Mouse (Mus musculus) CD4-positive, CD25-positive, alpha-beta regulatory T cell, adult 4 months (primary cell): ENCODE data around the gene Phldb3. TPM values are rescaled to one million over a fixed set of nuclear protein-coding genes. Genes with fewer than 3 reads are reported as not detected.

ENCODE experiments used
- ATAC-seq: one replicate; pipeline ENCODE4 v1.8.0; 2017
- polyA plus RNA-seq, 2 experiments: library from polyadenylated mRNA; unstranded; fragments of 100-300 nt; shearing (Covaris generic); gene quantifications; one replicate each; pipeline ENCODE4 v1.2.1; 2017

Gene Phldb3
- under 1 TPM in 1 of 2 experiments, not detected in 1; 0.90 TPM for polyA plus RNA-seq

DNA sequence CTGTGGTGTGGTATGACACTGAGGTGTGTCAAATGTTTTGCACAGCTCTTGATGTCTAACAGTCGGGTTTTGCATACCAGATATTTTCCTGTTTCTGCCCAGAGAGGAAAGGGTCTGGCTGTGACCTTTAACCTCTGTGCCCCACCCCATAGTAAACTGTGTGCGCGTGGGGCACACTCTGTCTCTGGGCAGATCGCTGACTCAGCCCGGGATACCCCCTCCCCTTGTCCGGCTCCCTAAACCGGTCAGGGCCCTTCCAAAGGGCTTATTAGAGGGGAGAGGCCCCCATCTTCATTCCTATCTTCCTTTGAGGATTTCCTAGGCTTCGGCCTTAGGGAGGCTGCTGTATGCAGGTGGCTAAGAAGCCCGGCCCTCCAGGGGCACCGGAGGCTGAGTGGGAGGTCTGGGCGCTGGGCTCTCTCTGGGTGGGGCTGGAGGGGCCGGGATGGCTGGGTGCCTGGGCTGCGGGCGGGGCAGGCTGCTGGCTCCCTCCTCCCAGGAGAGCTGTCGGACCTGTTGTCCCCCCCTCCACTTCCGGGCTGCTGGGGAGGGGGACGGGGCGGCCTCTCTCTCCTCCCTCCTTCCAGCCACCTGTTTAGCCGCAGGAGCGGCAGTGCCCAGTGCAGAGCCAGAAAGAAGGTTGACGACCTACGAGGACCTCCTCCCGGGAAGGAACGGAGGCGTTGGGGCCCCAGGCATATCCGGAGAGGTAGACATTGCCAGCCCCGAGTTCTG lies at the start of gene Phldb3:
Phldb3 (plus strand) TSS at position 620 of the 735 bp plus-strand sequence.
- peak; percentile 37 for ATAC-seq

- no peak for ATAC-seq
These were observed 49.1 kb upstream of the Phldb3 start for GRCm38 (mm10) chr7:24561450-24561849.

DNA sequence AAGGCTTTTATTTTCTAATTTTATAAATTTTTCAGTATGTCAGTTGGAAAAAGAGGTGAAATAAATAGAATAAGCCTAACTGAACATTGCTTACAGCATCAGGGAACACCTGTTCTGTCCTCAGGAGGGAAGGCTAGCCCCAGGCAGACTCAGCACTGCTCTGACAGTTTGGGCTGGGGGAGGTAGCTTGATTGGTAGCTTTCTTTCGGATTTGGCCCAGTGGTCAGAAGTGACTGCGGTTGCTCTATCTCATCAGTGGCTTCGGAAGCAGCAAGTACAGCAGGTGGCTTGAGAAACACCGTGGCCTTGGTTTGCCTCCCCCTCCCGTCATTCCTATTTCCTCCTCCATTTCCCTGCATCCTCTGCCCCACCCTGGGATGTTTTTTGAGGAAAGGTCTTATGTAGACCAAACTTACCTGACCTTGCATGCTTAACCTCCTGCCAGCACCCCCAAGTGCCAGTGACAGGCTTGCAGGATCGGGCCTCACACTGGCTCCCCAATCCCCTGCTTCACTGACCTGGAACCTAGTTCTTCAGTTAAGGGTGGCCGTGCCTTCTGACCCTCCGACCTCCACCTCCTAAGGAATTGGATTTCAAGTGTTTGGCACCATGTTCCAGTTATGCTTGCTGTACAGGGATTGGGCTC lies 47.2 kb upstream of the Phldb3 start:
- ATAC-seq, result no peak

GRCm38 (mm10) chr7:24563837-24564206 lies 46.7 kb upstream of the Phldb3 start:
- ATAC-seq, result no peak

DNA sequence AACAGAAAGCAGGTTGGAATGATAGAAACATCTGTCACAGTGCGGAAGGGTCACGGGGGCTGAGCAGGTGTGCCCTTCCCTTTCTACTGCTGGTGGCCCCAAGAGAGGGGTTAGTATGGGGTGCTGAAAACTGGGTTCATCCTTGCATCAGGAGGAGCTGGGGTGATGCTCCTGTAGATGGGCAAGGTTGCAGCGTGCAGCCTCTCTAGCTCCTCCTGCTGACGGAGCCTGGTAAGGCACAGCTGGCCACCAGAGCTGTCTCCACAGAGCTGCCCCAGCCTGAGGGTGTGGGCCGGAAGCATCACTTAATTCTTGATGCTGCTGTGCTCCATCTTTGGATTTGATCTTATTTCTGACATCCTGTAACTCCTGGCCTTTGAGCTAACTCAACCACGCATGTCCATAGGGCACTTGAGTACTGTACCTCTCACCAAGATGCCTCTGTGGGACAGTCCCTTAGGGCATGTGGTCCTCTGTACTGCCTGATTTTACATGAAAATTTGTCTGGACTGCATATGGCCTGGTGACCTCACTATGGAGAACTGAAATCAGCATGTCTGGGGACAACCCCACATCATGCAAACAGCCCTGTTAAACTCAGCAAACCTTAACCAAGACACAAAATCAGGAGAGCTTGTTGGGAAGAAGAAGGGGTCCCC lies 45.8 kb upstream of the Phldb3 start:
- ATAC-seq, result peak; percentile 86

- ATAC-seq, result no peak
These were observed 44.9 kb upstream of the Phldb3 start for GRCm38 (mm10) chr7:24565627-24566026.

GRCm38 (mm10) chr7:24566206-24566605 lies 44.4 kb upstream of the Phldb3 start:
- no peak for ATAC-seq

DNA sequence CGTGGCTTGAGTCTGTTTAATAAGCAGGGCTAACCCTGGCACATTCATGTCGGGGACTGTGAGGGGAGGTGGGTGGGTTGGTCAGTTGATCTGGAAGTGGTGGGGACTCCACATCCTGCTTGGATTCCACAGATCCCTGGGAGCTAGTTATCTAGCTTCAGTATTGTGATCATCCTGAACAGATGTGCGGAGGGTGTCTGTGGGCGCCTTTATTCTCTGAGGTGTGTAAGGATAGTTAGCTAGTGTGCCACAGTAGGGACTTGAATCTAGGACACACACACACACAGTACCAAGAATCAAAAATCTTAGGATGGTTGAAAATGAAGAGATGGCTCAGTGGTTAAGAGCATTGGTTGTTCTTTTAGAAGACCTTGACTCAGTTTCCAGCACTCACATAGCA lies 42.1 kb upstream of the Phldb3 start:
- ATAC-seq, result no peak

GRCm38 (mm10) chr7:24571071-24571470 lies 39.5 kb upstream of the Phldb3 start:
- no peak for ATAC-seq

GRCm38 (mm10) chr7:24572455-24572854 lies 38.1 kb upstream of the Phldb3 start:
- ATAC-seq, result no peak

- ATAC-seq, result no peak
These were observed 36.3 kb upstream of the Phldb3 start for GRCm38 (mm10) chr7:24574224-24574796.

- no peak for ATAC-seq
These were observed 32.8 kb upstream of the Phldb3 start for GRCm38 (mm10) chr7:24577811-24578210.

DNA sequence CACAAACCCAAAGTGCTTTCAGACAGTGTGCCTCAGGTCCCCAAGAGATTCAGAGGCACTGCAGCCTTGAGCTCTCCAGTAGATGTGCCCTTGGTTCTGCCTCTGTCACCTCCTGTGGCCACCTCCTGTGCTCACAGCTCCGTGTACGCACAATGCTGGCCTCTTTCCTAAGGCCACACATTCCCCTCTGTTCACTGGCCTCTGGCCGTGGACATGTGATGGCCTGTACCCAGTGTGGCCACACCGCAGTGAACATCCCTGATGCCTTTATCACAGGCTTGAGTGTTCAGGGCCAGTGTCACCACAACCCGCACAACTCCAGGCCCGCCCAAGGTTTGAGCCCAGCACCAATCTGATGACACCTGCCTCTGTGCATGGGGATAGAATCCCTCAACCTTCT lies 25.7 kb upstream of the Phldb3 start:
- ATAC-seq, result no peak

DNA sequence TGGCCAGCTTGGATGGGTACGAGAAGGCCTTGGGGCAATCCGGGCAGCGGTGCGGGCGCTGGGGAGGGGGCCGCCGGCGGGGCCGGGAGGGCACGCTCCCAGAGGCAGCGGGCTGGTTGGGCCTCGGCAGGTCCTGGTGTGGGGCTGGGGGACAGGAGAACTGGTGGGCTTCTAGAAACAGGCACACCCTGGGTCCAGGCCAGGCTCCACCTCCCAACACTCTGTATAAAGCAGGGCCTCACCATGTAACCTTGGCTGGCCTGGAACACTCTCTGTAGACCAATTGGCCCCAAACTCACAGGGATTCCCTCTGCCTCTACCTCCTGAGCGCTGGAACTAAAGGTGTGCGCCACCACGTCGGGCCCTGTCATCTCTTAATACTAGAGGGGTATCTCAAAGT lies 24.6 kb upstream of the Phldb3 start:
- ATAC-seq, result no peak

GRCm38 (mm10) chr7:24586828-24587227 lies 23.7 kb upstream of the Phldb3 start:
- no peak for ATAC-seq

- no peak for ATAC-seq
These were observed 23.0 kb upstream of the Phldb3 start, which contains the start of the genes Ethe1 and Zfp575 for GRCm38 (mm10) chr7:24587330-24588105. Gene Ethe1 (plus strand): TSS chr7:24587543. Gene Zfp575 (minus strand): TSS chr7:24587641.

GRCm38 (mm10) chr7:24588336-24588735 lies 22.2 kb upstream of the Phldb3 start:
- no peak for ATAC-seq

DNA sequence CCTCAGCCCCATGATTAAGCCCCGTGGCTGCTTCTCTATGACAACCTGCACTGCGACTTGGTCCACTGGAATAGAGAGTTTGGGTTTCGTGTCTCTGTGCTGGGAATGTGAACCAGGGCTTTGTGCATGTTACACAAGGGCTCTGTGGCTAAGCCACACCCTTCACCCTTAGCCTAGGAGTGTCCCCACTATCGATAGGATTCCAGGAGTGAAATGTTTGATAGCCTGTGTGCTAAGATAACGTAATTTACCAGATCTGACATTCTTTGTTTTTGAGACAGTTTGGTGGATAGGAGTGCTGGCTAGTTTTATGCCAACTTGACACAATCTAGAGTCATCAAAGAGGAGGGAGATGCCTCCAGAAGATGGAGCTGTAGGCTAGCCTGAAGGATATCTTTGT lies 18.8 kb upstream of the Phldb3 start:
- no peak for ATAC-seq

DNA sequence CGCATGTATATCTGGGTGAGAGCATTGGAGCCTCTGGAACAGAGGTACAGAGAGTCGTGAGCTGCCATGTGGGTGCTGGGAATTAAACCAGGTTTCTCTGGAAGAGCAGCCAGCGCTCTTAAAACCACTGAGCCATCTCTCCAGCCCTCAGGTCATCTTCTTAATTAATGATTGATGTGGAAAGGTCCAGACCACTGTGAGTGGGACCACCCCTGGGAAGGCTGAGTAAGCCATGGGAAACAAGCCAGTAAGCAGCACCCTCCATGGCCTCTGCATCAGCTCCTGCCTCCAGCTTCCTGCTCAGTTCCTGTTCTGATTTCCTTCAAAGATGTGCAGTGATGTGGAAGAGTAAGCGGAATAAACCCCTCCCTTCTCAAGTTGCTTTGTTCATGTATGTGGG lies 18.4 kb upstream of the Phldb3 start:
- no peak for ATAC-seq

DNA sequence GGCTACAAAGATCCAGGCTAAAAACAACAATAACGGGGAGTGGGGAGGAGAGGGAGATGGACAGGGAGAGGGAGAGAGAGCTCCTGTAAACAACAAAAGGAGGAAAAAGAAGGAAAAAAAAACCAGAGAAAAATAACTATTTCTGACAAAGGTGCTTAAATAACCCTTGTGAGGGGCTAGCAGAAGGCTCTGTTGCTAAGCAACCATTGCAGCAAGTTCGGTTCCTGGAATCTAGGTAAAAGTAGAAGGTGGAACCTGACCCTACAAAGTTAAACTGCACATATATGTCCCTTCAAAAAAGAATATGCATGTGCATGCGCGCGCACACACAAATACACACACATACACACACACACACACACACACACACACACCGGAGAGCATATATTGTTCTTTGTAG lies 17.8 kb upstream of the Phldb3 start:
- no peak for ATAC-seq

GRCm38 (mm10) chr7:24593621-24594308 lies 16.8 kb upstream of the Phldb3 start:
- peak; percentile 98 for ATAC-seq

DNA sequence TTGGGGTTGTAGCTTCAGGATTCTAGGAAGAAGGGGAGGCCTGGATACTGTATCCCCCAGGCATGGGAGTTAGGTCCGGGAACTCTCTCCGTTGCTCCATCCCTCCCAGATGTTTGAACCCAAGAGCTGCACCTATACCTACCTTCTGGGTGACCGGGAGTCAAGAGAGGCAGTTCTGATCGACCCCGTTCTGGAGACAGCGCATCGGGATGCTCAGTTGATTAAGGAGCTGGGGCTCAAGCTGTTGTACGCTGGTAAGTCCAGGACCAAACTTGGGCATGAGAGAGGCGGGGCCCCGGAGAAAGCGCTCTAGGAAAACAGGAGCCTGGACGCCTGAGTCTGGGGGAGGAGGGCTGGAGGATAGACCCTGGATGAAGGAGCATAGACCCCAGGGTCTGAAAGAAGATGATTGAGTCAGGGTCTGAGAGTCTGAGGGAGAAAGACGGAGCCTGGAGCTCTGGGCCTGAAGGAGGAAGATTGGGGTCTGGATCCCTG lies 16.2 kb upstream of the Phldb3 start:
- no peak for ATAC-seq
